Mouse (Mus musculus) kidney, postnatal 36 days (tissue): ENCODE data around the gene Amn.

Experiments used
- DNase-seq, 2 experiments: peaks; one replicate each; pipeline ENCODE4 v3.0.0; 2021 to 2022; ENCODE audit warnings: mixed read lengths in 2 of 2

Gene Amn

GRCm38 (mm10) chr12:111270629-111271277 lies at the start of gene Amn:
TSS of gene Amn (plus strand) at chr12:111271095.
- DNase-seq: peak; percentile 88 to 91

- DNase-seq: peak in 1 of 2 experiments; percentile 20
These were observed 45.6 kb upstream of the Amn start for GRCm38 (mm10) chr12:111225197-111225780.

GRCm38 (mm10) chr12:111227410-111227809 lies 43.5 kb upstream of the Amn start:
- no peak for DNase-seq

GRCm38 (mm10) chr12:111228488-111228887 lies 42.4 kb upstream of the Amn start:
- DNase-seq: no peak

- no peak for DNase-seq
These were observed 40.1 kb upstream of the Amn start for GRCm38 (mm10) chr12:111230793-111231192.

GRCm38 (mm10) chr12:111233798-111234197 lies 37.1 kb upstream of the Amn start:
- no peak for DNase-seq

GRCm38 (mm10) chr12:111234383-111234782 lies 36.5 kb upstream of the Amn start:
- DNase-seq: no peak

- DNase-seq: no peak
These were observed 35.3 kb upstream of the Amn start for GRCm38 (mm10) chr12:111235631-111236030.

- no peak for DNase-seq
These were observed 33.2 kb upstream of the Amn start for GRCm38 (mm10) chr12:111237611-111238188.

- DNase-seq: no peak
These were observed 32.5 kb upstream of the Amn start for GRCm38 (mm10) chr12:111238345-111238744.

GRCm38 (mm10) chr12:111238778-111239177 lies 32.1 kb upstream of the Amn start:
- DNase-seq: peak; percentile 50 to 69

GRCm38 (mm10) chr12:111239930-111240329 lies 31.0 kb upstream of the Amn start:
- peak; percentile 26 to 35 for DNase-seq

GRCm38 (mm10) chr12:111241916-111242315 lies 29.0 kb upstream of the Amn start:
- no peak for DNase-seq

GRCm38 (mm10) chr12:111242346-111242745 lies 28.5 kb upstream of the Amn start:
- no peak for DNase-seq

GRCm38 (mm10) chr12:111243733-111244132 lies 27.2 kb upstream of the Amn start:
- no peak for DNase-seq

- DNase-seq: no peak
These were observed 25.8 kb upstream of the Amn start for GRCm38 (mm10) chr12:111245070-111245469.

GRCm38 (mm10) chr12:111246808-111247464 lies 24.0 kb upstream of the Amn start:
- no peak for DNase-seq

GRCm38 (mm10) chr12:111249095-111249494 lies 21.8 kb upstream of the Amn start:
- DNase-seq: peak; percentile 47 to 54

GRCm38 (mm10) chr12:111250116-111250515 lies 20.8 kb upstream of the Amn start:
- no peak for DNase-seq

GRCm38 (mm10) chr12:111251227-111251626 lies 19.7 kb upstream of the Amn start:
- DNase-seq: no peak

- no peak for DNase-seq
These were observed 7.2 kb upstream of the Amn start for GRCm38 (mm10) chr12:111263650-111264049.

GRCm38 (mm10) chr12:111265212-111265611 lies 5.7 kb upstream of the Amn start:
- DNase-seq: no peak

- DNase-seq: no peak
These were observed 4.3 kb upstream of the Amn start for GRCm38 (mm10) chr12:111266592-111266991.
